Comparison of ENCODE assay signal across 8 mouse cellular contexts in genomic region chr2:126875871-126876796, GRCm38 (mm10). TPM values are rescaled to one million over a fixed set of nuclear protein-coding genes. Genes with fewer than 3 reads are reported as not detected.
DNase-seq lines count a peak whose midpoint lies in the region; ATAC-seq and TF ChIP-seq lines count a peak whose summit lies in the region.

Gene Trpm7 (minus strand): TSS chr2:126876230.

- peak within 1 kb of the TSS; percentile 88 for H3K27ac ChIP-seq in ES-E14 (ENCODE audit: insufficient read depth, low read depth, low read length, poor library complexity, severe bottlenecking)
- peak within 1 kb of the TSS; percentile 96 for H3K27ac ChIP-seq in forebrain, embryonic 15.5 days (replicated peaks)

- no peaks in the 10 kb centered on the region for H3K9me3 ChIP-seq in ES-E14 (ENCODE audit: control insufficient read depth, insufficient read depth, low read depth, low read length)
- H3K9me3 ChIP-seq in forebrain, embryonic 15.5 days: no peaks in the 10 kb centered on the region

- H3K9ac ChIP-seq in ES-E14 (ENCODE audit: insufficient read depth, low read depth, low read length, poor library complexity, severe bottlenecking): peak within 1 kb of the TSS; percentile 88
- H3K9ac ChIP-seq in forebrain, embryonic 15.5 days (replicated peaks): peak within 1 kb of the TSS; percentile 83

- intact Hi-C loops in heart, postnatal 25 days (cut with DNase I): loop anchor here (2.0 kb wide), 1 partner anchor 57 kb away; the partner anchor contains the start of gene Sppl2a

- 1% methylated on average over 81 of the region's 81 CpGs for WGBS in forebrain, embryonic 15.5 days
- under 1% methylated on average over 79 of the region's 81 CpGs for WGBS in lung, adult 2 months

- DNase-seq in ES-E14 (ENCODE audit: low read depth, low spot score): peak; percentile 79
- DNase-seq in cerebellum, adult 11-12 months: peak; percentile 93
- DNase-seq in heart, postnatal 25 days (ENCODE audit: low spot score): peak; percentile 91
- DNase-seq in layer of hippocampus, adult 18-20 months (ENCODE audit: low spot score in 2 of 2): peak; percentile 89 to 95
- DNase-seq in lung, adult 2 months: peak; percentile 92
- peak; percentile 81 to 82 for DNase-seq in thymus, adult 18-20 months

- TF ChIP-seq POLR2A in lung, adult 2 months (IDR thresholded peaks at IDR 0.05; ENCODE audit: borderline replicate concordance, extremely low read depth, low read depth, low read length): peak; percentile 81

- in situ Hi-C loops in ES-E14 (cut with MboI; ENCODE audit: low sequenced_read_pairs in 2 of 2, unreplicated experiment in 2 of 2): no loop called here

- peak within 1 kb of the TSS; percentile 59 for H3K4me2 ChIP-seq in forebrain, embryonic 15.5 days (replicated peaks)

- peaks cover 0 to 4% of the 10 kb centered on the region in 2 experiments; a peak in 2 of 4 replicates for H3K4me1 ChIP-seq in ES-E14 (ENCODE audit: control insufficient read depth in 2 of 2, insufficient read depth in 2 of 2, low read length in 2 of 2, poor library complexity in 1 of 2)
- peaks cover 28% of the 10 kb centered on the region for H3K4me1 ChIP-seq in forebrain, embryonic 15.5 days
- H3K4me1 ChIP-seq in lung, adult 2 months (ENCODE audit: control insufficient read depth, insufficient read depth, low read length): peaks cover 13% of the 10 kb centered on the region

- H3K4me3 ChIP-seq in ES-E14 (ENCODE audit: insufficient read depth in 1 of 2, low read depth in 1 of 2, low read length in 2 of 2, poor library complexity in 1 of 2, severe bottlenecking in 1 of 2): peak within 1 kb of the TSS; percentile 77 to 92
- H3K4me3 ChIP-seq in forebrain, embryonic 15.5 days: peak within 1 kb of the TSS; percentile 77
- H3K4me3 ChIP-seq in lung, adult 2 months (replicated peaks; ENCODE audit: extremely low read depth, low read depth, low read length): peak within 1 kb of the TSS; percentile 89

- no peak for TF ChIP-seq CTCF in lung, adult 2 months (IDR thresholded peaks at IDR 0.05; ENCODE audit: insufficient read depth, low read length)

- no peaks in the 10 kb centered on the region for H3K27me3 ChIP-seq in forebrain, embryonic 15.5 days

- ATAC-seq in forebrain, embryonic 15.5 days (replicated peaks): peak; percentile 98
- ATAC-seq in neutrophil, adult 5-6 weeks (ENCODE audit: extremely low read depth, insufficient number of reproducible peaks, low FRiP score, poor library complexity, severe bottlenecking): peak; percentile 85

- no peaks in the 10 kb centered on the region for H3K36me3 ChIP-seq in ES-E14 (ENCODE audit: control insufficient read depth, insufficient read depth, low read length, poor library complexity, severe bottlenecking)
- no peaks in the 10 kb centered on the region for H3K36me3 ChIP-seq in forebrain, embryonic 15.5 days

TF ChIP-seq in ES-E14, 5 proteins besides CTCF, POLR2A, EP300 and RAD21:
- TF ChIP-seq ZNF384 (IDR thresholded peaks at IDR 0.05; ENCODE audit: low read depth, low read length) (peak; percentile 14; the same call in 1 of the 2 replicates), ZC3H11A (IDR thresholded peaks at IDR 0.05; ENCODE audit: borderline replicate concordance, low read depth, low read length) (no peak), MAFK (IDR thresholded peaks at IDR 0.05; ENCODE audit: insufficient read depth, low read depth, low read length) (no peak), HCFC1 (IDR thresholded peaks at IDR 0.05; ENCODE audit: borderline replicate concordance, insufficient read depth, low read length) (peak; percentile 81), CHD2 (IDR thresholded peaks at IDR 0.05; ENCODE audit: low read depth, low read length) (peak; percentile 54; the same call in 1 of the 2 replicates)

RNA-seq across cellular contexts. Expression of gene Trpm7, which starts in this region (rescaled TPM):
- 45.1 and 47.1 TPM in 2 replicates for total RNA-seq in ES-E14 (2012; rRNA removed)
- polyA plus RNA-seq in forebrain, embryonic 15.5 days (2015; fragmentation: Nextera tagmentation; extraction: Ambion mirVana): 39.7 and 40.0 TPM in 2 replicates
- total RNA-seq in heart, postnatal 25 days (2021): 10 to 100 TPM; 24.9 to 30.8 TPM
- total RNA-seq in layer of hippocampus, adult 18-20 months (2021): 10 to 100 TPM; 32.7 to 33.4 TPM
- polyA plus RNA-seq in lung, adult 2 months (2012; rRNA removed): 4.5 and 7.2 TPM in 2 replicates
- total RNA-seq in neutrophil, adult 5-6 weeks (2017): 81.4 and 86.6 TPM in 2 replicates

Comparison
In these comparisons a context has a peak if more than half of its experiments do, and no peak if none do; other contexts are left out.
1. Peak in every context shown above with its lines: DNase-seq, ATAC-seq, H3K4me3 ChIP-seq and H3K27ac ChIP-seq.